Mouse (Mus musculus): ENCODE measurements around the gene Prox2.

Gene Prox2

DNA sequence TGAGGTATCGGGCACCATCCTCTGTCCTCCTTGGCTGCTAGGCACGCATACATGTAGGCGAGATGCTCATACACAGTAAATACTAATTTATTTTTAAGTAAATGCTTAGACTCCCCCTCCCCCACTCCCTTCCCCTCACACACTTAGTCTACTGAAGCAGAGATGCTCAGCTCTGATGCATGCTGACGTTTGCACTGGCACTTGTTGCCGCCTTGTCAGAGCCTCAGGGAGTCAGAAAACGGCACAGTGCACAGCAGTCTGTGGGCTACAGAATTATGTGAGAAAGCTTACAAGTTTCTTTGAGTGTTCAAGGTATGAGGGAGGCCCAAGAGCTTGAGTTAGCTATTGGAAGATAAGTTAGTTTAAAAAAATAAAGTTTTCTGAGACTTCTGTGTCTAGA, 20.8 kb upstream of the Prox2 start:
- in situ Hi-C loops (cut with MboI, MseI), result no loop called here

DNA sequence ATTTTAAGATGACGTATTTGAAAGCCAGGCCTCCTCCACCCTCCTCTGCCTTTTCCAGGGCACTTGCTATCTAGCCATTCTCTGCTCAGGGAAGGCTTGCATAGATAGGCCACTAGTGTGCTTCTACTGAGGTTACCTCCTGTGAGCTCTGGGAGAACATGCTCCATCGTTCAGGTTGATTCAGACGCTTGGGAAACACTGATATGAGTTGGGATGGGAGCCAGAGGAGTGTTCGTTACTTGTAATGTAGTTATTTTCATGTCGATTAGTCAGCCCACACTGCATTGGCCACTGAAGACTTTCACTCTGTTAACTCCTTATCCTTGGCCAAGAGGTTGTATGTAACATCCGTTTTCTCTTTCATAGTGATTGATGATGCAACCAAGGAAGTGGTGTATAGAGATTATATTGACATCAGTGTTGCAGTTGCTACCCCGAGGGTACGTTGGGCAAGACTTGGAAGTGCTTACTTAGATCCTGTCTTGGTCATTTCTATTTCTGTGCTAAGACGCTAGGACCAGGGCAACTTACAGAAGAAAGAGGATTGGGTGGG, 18.9 kb upstream of the Prox2 start:
- in situ Hi-C loops (cut with MboI, MseI), result no loop called here

DNA sequence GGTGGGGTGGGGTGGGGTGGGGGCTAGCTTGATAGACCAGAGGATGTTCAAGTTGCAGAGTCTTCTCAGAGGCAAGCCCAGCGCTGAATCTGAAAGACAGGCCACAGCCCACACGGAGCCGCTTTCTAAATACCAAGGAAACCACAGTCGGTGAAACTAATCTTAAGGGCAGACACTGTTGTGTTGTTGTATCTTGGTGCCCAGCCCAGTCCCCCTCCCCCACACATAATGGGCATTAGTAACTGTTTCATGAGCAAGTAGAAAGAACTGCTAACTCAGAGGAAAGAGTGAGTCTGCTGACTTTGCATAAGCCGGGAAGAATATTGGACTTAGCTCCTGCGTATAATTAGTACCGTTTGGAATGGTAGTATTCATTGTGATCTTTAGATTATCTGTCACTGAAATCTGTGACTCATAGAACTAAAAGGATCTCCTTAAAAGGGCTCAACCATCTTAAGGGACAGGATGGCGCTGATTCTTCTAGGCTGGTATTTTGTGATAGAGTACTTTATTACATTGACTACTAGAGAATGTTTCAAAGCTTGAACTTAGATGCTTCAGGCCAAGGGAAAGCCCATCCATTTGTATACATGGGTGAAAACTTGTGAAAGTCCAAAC, 16.5 kb upstream of the Prox2 start:
- in situ Hi-C loops (cut with MboI, MseI), result no loop called here

DNA sequence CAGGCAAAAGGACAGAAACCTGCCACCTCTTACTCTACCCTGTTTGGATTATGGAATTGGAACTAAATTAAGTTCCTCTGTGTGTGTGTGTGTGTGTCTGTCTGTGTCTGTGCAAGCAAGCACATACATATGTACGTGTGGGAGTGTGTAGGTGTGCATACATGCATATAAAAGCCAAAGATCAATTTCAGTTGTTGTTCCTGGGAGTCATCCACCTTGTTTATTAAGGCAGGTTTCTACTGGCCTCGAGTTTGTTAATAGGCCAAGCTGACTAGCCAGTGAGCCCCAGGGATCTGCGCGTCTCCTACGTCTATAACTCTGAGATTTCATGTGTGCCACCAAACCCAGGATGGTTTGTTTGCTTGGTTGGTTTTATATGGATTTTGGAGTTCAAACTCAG, 14.2 kb upstream of the Prox2 start:
- in situ Hi-C loops (cut with MboI, MseI), result no loop called here

DNA sequence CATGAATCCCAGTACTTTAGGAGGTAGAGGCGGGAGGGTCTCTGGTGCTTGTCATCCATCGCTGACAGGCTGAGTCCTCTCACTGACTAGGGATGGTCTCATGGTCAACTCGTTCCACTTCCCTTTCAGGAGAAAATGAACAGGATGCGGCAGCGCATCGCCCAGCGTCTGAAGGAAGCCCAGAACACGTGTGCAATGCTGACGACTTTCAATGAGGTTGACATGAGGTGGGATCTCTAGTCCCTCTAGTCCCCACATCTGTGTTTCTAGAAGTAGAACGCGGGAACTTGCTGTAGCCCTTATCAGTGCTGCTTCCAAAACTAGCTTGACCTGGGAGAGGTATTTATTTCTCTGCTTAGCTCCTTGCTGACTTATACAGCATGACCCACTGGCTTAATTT, 13.1 kb upstream of the Prox2 start:
- in situ Hi-C loops (cut with MboI, MseI), result no loop called here

DNA sequence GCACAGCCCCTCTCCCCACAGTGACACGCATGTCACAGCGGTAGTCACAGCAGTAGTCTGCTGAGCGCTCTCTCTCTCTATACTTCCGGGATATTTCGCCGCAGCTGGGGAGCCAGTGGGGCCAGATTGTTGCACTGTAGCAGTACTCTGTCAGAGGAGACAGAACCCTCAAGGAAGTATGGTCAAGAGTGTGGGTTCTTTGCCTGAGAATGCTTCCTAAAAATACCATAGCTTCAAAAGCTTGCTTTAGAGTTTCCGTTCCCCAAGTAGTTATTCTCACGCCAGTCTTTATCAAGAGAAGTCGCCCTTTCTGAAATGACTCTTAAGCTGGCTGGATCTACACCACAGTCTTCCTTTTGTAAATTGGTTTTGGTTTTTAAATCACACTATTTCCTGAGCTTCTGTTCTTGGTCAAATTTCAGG, 12.6 kb upstream of the Prox2 start:
- in situ Hi-C loops (cut with MboI, MseI), result no loop called here

DNA sequence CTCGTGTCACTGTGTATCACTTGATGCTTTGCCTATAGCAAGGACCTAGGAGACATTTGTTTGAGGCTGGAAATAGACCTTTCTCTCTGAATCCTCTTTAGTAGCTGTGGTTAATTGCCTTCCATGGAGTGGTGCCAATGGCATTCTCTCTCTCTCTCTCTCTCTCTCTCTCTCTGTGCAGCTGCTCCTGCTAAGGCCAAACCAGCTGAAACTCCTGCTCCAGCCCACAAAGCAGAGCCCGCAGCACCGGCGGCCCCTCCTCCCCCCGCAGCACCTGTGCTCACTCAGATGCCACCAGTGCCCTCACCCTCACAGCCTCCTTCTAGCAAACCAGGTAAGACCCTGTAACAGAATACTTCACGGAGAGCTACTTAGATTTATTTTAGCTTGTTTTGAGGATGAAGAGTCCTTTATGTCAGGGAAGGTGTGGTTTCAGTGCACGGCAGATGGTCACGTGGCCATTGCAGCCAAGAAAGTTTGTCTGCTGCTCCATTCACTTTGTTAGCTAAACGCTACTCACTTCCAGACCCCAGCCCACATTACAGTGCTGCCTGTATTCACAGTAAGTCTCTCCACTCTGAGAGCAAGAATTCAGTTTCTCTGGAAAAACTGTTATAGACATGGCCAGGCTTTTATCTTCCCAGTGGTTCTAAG, 11.4 kb upstream of the Prox2 start:
- in situ Hi-C loops (cut with MboI, MseI), result no loop called here

DNA sequence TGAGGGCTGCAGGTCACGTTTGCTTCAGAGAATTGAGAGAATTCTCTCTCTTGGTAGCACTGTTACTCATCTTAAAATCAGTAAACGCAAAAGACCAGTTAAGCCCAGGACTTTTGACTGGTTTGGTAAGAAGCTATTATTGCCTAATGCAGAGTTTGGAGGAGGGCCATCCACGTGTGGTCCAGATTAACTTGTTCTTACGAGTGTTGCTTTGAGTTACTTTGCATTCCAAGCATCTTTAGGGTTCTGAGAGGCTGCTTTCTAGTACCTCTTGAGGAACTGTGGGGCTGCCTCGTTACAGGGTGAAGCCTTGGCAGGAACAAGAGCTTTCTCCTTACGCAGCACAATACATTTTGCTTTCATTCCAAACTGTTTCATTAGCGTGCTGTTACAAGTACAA, 5.1 kb upstream of the Prox2 start:
- in situ Hi-C loops (cut with MboI, MseI), result loop anchor here in 1 of 2 experiments (10.0 kb wide), 1 partner anchor 831 kb away; the partner anchor contains the start of gene Ptgr2

DNA sequence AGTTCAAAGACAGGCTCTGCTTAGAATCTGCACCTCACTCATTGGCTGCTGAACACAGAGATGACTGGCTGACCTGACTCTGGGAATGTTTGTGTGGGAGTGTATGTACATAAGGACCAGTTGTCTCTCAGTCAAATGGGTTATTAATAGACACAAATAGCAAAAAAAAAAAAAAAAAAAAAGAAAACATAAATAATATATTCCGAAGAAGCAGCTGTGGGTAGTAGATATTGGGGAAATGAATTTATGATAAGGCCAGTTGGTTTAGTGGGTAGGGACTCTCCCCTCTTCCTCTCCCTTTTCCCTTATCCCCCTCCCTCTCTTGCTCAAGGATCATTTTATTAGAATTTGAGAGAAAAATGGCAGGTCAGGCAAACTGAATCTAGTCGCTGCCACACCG, 3.4 kb upstream of the Prox2 start:
- in situ Hi-C loops (cut with MboI, MseI), result loop anchor here in 1 of 2 experiments (10.0 kb wide), 1 partner anchor 829 kb away; the partner anchor contains the start of gene Ptgr2

DNA sequence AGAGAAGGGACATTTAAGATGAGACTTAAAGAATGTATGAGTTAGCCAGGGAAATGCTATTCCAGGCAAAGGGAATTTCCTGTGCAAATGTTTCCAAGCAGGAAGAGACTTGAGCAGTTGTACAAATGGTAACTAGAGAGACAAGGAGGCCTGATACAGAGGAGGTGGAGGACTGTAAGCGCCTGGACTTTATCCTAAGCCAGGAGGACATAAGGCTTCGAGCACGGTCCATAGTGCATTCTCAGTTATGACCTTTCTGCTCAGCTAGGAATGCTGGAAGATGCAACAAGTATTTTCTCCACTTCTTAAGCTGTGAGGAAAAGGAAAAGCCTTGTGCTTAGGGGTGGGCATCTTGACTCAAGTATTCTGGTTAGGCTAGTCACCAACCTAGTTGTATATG, 2.8 kb upstream of the Prox2 start:
- in situ Hi-C loops (cut with MboI, MseI), result loop anchor here in 1 of 2 experiments (10.0 kb wide), 1 partner anchor 829 kb away; the partner anchor contains the start of gene Ptgr2

DNA sequence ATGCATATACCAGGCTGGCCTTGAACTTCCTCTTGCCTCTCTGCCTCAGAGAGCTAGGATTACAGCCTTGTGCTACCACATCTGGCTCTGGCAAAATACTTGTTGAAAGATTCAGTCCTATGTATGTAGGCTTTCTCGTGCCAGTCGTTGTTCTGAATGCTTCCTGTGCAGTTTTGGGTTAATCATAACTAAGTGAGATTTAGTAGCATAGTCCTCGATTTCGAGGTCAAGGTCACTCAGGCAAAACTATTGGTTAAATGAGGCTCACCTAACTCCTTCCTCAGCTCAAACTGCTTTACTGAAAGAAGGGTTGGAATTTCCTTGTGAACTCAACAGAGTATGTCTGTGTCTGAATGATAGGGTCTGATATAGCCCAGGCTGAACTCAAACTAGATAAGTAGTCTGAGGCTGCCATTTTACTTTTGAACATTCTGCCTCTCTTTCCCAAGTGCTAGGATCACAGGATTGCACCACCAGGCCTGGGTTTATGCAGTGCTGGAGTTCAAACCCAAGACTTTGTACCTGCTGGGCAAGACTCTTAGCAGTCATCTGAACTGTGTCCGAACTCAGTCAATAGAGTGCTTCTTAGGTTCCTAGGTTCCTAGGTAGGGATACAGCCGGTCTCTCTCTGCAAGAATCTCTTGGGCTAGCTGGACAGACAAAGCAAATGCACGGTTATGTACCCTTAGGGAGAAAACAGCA, 2.1 kb upstream of the Prox2 start:
- in situ Hi-C loops (cut with MboI, MseI), result loop anchor here in 1 of 2 experiments (10.0 kb wide), 1 partner anchor 828 kb away; the partner anchor contains the start of gene Ptgr2

DNA sequence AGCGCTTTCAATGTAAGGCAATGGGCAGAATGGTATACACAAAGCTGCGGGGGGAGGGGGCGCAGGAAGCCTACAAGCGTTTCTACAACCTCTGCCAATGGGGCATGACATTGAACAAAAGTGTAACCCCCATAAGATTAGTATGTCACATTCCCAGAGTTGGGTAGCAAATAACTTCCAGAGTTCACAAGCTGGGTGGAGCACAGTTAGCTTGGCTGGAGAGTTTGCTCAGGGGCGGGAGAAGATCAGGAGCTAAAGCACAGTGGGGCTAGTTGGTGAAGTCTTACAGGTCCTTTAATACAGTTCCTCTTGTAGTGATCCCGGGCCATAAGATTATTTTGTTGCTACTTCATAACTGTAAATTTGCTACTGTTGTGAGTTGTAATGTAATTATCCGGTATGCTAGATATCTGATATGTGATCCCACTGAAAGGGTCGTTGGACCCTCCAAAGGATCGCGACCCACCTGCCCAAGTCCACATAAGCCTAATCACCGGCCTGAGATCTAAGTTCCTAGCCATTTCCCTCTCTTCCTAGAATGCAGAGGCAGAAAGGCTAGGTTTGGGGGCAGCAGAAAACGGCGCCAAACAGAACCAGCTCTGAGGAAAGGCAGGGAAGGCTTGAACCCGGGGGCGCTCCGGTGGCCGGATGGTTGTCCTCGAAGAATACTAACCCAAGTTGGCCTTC, 405 bp downstream of the Prox2 start:
- in situ Hi-C loops (cut with MboI, MseI), result loop anchor here in 1 of 2 experiments (10.0 kb wide), 1 partner anchor 825 kb away; the partner anchor contains the start of gene Ptgr2

DNA sequence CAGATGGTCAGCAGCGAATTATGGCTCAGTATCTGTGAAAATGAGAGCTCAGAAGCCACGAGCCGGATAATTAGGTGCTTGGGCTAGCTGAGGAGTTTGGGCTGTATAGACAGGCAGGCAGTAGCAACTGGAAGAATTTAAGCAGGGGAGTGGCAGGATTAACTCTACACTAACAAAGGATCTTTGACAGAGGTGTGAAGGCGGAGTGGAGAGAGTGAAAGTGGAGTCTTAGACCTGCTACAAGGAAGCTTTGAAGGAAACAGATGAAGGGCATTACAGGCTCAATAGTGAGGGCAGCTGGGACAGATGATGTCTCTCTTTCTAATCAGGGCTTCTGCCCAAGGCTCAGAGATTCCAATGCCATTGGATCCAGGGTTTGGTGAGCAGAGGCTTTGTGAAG, 1.1 kb downstream of the Prox2 start:
- in situ Hi-C loops (cut with MboI, MseI), result no loop called here

DNA sequence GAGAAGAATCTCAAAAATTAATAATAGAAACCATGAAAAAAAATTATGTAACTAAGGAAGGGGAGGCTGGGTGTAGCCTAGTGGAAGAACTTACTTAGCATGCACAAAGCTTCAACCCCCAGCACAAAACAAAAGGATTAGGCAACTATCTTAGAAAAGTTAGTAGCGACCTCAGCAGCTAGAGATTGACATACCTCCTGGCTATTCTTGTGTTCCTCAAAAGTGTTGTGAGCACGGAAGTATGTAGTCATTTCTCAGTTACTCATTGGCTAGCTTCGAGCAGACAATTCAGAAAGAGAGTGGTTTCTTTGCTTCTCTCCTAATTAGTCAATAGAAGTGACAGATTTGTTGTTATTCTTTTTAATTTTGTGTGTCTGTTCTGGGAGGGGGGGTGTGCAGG, 1.9 kb downstream of the Prox2 start:
- in situ Hi-C loops (cut with MboI, MseI), result no loop called here

DNA sequence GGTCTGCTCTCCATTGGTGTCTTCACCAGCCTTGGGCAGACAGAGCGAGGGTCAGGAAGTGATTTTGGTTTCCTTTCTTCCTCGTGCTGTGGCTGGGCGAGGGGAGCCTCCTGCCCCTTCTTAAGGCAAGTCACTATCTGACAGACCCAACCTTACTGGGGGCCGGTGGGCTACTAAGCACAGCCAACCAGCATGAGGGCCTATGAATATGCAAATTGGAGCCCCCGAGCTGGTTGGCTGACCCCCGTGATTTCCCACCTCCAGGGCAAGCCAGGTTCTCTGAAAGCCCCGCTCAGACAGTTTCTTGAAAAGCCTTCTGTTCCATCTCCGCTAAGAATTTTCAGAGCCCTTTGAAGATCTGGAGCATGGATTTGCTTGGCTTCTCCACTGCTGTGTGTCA, 4.3 kb downstream of the Prox2 start:
- in situ Hi-C loops (cut with MboI, MseI), result no loop called here

DNA sequence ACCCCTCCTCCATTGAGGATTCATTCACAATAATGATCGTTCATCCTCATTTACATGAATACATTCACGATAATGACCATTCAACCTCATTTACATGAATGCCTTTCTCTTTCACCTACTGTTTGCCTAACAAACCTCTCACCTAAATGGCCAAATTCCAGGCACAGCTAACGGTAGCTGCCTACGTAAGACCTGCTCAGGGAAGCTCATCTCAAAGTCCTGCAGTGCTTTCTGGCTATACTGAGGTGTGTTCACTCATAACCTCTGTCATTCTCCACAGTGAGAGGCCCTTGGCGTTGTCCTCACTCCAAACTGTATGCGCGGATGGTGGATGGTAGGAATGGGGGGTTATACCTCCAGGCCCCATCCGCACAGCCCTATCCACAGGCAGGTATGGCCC, 5.8 kb downstream of the Prox2 start:
- in situ Hi-C loops (cut with MboI, MseI), result no loop called here

DNA sequence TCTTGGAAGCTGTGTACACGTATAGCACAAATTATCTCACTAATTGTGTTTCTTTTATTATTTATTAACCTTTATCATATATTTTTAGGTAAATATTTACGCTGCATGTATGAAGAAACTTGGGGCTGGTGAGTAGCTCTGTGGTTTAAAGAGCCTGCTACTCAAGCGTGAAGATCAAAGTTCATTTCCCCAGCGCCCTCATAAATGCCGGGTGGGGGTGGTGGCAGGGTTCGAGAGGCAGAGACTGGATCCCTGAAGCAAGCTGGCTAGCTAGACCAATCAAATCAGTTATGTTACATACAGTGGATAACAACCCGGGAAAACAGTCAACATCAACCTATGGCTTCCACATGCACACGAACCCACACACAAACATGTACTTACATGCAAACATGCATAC, 7.5 kb downstream of the Prox2 start:
- in situ Hi-C loops (cut with MboI, MseI), result no loop called here

DNA sequence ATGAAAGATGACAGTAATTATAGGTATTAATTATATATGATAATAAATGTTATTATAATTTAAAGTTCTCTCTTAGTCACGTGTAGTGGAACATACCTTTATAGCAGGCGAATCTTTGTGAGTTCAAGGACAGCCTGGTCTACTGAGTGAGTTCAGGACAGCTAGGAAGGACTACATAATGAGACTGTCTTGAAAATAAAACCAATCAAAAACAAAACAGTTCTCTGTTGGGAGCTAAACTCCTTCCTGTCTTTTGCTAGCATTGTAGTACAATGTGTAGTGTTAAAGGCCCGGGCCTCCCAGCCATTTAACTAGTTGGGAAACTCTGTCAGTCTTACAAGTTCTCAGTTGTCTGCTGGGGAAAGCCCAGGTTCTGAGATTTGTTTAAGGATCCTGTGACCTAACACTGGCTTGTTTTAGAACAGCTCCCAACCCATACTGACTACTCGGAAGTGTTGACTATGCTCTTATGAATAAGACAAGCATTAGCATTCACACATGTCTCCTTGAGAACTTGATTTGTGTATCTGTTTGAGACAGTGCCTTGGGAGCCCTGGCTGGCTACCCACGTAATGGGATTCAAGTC, 8.9 kb downstream of the Prox2 start:
- in situ Hi-C loops (cut with MboI, MseI), result no loop called here

DNA sequence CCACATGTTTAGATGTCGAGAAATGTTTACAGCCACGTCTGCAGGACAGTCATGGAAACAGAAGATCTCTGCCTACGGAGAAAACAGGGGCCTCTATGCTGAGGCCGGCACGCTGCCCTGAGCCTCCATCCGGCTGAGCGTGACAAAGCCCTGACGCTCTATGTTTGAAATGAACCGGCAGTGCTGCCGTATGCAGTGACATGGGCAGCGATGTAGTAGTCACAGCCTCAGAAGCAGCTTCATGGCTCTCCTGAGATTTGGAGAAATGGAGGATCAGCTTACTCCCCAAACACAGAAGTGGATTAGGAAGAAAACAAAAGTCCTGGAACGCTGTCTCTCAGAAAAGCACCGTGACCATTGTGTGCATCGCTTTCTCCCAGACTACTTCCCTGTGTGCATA, 9.6 kb downstream of the Prox2 start:
- in situ Hi-C loops (cut with MboI, MseI), result no loop called here

DNA sequence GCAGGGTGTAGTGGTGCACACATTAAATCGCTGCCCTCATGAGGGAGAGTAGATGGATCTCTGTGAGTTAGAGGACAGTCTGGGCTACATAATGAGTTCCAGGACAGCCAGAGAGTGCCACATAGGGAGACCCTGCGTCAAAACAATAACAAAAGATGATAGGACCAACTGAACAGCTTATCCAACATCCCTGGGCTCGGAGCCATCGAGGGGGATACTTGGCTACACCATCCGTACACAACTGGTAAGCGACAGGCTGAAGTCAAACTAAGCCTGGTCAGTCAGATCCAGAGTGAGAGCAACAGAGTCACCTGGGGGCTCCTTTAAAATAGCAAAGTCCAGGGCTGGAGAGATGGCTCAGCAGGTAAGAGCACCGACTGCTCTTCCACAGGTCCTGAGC, 14.7 kb downstream of the Prox2 start:
- in situ Hi-C loops (cut with MboI, MseI), result no loop called here

DNA sequence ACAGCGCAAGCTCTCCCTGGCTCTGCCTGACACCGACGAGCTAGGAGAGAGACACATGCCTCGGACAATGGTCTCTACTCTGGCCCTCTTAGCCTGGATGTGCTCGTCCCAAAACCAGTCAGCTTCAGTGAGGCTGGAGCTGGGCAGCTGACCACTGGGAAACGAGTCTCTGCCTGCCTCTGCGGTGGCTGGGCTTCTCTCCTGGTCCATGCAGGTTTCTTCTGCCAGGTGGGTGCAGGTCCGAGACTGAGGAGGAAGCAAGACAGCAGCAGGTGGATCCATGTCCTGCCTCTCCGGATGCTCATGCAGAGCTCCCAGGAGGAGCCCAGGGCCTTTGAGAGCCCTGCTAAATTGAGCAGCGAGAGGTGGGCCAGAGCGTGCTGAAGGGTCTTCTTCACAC, 15.4 kb downstream of the Prox2 start:
- in situ Hi-C loops (cut with MboI, MseI), result no loop called here
